Mouse (Mus musculus): ENCODE measurements around the gene Gpatch1. TPM values are rescaled to one million over a fixed set of nuclear protein-coding genes. Genes with fewer than 3 reads are reported as not detected.

Gene Gpatch1
- polyA plus RNA-seq, 2 experiments = 3.7 to 5.4 TPM

GRCm38 (mm10) chr7:35349022-35349421 is 30.8 kb upstream of the Gpatch1 start:
- no peak for TF ChIP-seq EP300 (IDR thresholded peaks at IDR 0.05; ENCODE audit: low read depth)
- no peak for TF ChIP-seq CTCF (IDR thresholded peaks at IDR 0.05; ENCODE audit: low read depth)
- Histone ChIP-seq H3K27me3 (ENCODE audit: control insufficient read depth, insufficient read depth, low read length) (no peaks in the 10 kb centered on the region), H3K4me1 (replicated peaks; ENCODE audit: control insufficient read depth in 2 of 2, insufficient read depth in 2 of 2, low read length in 1 of 2) (peaks cover 7 to 16% of the 10 kb centered on the region in 2 experiments), H3K27ac (no peak overlapping the region), H3K36me3 (replicated peaks; ENCODE audit: control insufficient read depth, insufficient read depth, low read depth) (no peaks in the 10 kb centered on the region), H3K4me2 (ENCODE audit: low read depth) (no peak overlapping the region), H3K4me3 (ENCODE audit: insufficient read depth in 1 of 2, low read depth in 2 of 2, low read length in 2 of 2) (no peak overlapping the region), H3K9ac (replicated peaks) (no peak overlapping the region), H3K9me3 (ENCODE audit: control insufficient read depth, low read length) (no peaks in the 10 kb centered on the region)
- WGBS (ENCODE audit: insufficient replicate concordance) = 49% methylated on average over 4 of the region's 4 CpGs
- ATAC-seq (ENCODE audit: insufficient read depth) (no peak), DNase-seq (ENCODE audit: low read depth in 3 of 3, low spot score in 3 of 3) (no peak)

DNA sequence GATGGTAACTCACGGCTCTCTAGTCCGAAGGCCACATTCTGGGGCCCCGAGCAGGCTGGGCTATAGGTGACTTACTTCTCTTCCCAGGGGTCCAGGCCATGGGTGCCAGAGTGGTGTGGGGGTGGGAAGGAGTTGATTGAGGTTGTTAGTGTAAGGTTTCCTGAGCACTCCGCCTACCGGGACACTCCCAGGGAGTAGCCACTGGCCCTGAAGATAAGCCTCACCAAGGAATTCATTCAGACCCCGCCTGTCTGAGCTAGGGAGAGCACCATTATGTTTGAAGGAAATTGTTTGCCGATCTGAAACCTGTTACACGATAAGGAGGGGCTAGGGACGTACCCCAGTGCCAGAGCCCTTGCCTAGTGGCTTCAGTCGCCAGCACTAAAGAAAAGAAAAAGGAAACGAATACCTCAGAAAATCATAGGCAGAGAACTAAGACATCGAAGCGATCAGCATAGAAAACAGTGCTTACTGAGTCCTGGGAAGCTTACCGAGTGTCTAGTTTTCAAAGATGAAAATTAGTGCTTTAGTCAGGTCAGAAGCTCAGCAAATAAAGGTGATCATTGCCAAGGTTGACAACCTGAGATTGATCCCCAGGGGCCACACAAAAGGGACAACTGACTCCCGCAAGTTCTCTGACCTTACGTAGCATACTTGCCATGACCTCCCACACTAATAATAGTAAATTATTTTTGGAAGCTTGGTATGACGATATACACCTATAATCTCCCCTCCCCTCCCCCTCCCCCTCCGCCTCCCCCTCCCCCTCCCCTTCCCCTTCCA is 29.9 kb upstream of the Gpatch1 start:
- peaks cover 7 to 16% of the 10 kb centered on the region in 2 experiments for H3K4me1 ChIP-seq (replicated peaks; ENCODE audit: control insufficient read depth in 2 of 2, insufficient read depth in 2 of 2, low read length in 1 of 2)
- no peaks in the 10 kb centered on the region for H3K9me3 ChIP-seq (ENCODE audit: control insufficient read depth, low read length)
- H3K4me3 ChIP-seq (ENCODE audit: insufficient read depth in 1 of 2, low read depth in 2 of 2, low read length in 2 of 2) = no peak overlapping the region
- WGBS (ENCODE audit: insufficient replicate concordance) = 39% methylated on average over 18 of the region's 18 CpGs
- no peak for ATAC-seq (ENCODE audit: insufficient read depth)
- peak overlapping the region; percentile 26; the same call in 1 of the 2 replicates for H3K4me2 ChIP-seq (ENCODE audit: low read depth)
- TF ChIP-seq EP300 (IDR thresholded peaks at IDR 0.05; ENCODE audit: low read depth) (no peak), CTCF (IDR thresholded peaks at IDR 0.05; ENCODE audit: low read depth) (no peak)
- no peak for DNase-seq (ENCODE audit: low read depth in 3 of 3, low spot score in 3 of 3)
- H3K27ac ChIP-seq = no peak overlapping the region
- H3K9ac ChIP-seq (replicated peaks) = no peak overlapping the region; the same call in 1 of the 2 replicates
- no peaks in the 10 kb centered on the region for H3K36me3 ChIP-seq (replicated peaks; ENCODE audit: control insufficient read depth, insufficient read depth, low read depth)
- no peaks in the 10 kb centered on the region for H3K27me3 ChIP-seq (ENCODE audit: control insufficient read depth, insufficient read depth, low read length)

DNA sequence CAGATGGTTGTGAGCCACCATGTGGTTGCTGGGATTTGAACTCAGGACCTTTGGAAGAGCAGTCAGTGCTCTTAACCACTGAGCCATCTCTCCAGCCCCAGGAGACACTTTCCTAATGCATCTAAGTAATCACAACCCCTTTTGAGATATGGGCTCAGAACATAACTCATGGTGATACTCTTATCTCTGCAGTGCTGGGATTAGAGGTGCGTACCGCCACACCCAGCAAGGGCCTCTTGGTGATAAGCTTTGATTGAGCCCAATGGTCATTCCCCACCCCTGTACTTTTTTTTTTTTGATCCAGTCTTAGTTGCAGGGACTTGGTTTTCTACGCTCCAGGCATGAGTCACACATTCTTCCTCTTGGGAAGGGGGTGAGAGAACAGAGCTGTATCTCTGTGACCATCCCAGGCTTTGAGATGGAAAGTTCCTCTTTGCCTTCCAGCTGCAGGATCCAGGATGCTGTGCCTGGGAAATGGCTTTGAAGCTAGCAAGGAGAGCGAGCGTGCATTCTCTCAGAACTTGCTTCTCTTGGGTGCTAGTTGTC is 26.6 kb upstream of the Gpatch1 start:
- TF ChIP-seq CTCF (IDR thresholded peaks at IDR 0.05; ENCODE audit: low read depth) (no peak), EP300 (IDR thresholded peaks at IDR 0.05; ENCODE audit: low read depth) (no peak)
- Histone ChIP-seq H3K4me1 (replicated peaks; ENCODE audit: control insufficient read depth in 2 of 2, insufficient read depth in 2 of 2, low read length in 1 of 2) (peaks cover 7 to 11% of the 10 kb centered on the region in 2 experiments), H3K27me3 (ENCODE audit: control insufficient read depth, insufficient read depth, low read length) (no peaks in the 10 kb centered on the region), H3K9me3 (ENCODE audit: control insufficient read depth, low read length) (no peaks in the 10 kb centered on the region), H3K36me3 (replicated peaks; ENCODE audit: control insufficient read depth, insufficient read depth, low read depth) (no peaks in the 10 kb centered on the region), H3K4me2 (ENCODE audit: low read depth) (no peak overlapping the region), H3K27ac (no peak overlapping the region), H3K4me3 (ENCODE audit: insufficient read depth in 1 of 2, low read depth in 2 of 2, low read length in 2 of 2) (no peak overlapping the region), H3K9ac (replicated peaks) (no peak overlapping the region)
- DNase-seq (ENCODE audit: low read depth in 3 of 3, low spot score in 3 of 3) (no peak), ATAC-seq (ENCODE audit: insufficient read depth) (no peak)
- 58% methylated on average over 5 of the region's 5 CpGs for WGBS (ENCODE audit: insufficient replicate concordance)

DNA sequence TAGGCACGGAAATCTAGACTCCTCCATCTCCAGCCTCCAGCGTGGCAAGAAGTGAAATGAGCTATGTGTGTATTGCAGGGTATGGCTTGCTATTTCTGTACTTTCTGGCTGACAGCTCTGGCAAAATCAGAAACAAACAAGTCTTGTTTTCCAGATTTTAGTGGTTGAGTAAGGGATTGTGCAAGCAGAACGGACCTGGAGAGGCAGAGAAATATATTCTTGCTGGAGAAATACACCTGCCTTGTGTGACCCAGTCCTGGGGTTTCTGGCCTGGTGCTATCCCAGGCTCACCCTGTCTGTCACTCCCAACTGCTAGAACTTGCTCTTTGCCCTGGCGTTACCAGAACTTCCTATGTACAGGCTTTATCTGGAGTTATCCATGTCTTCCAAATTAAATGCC is 24.3 kb upstream of the Gpatch1 start:
- H3K4me3 ChIP-seq (ENCODE audit: insufficient read depth in 1 of 2, low read depth in 2 of 2, low read length in 2 of 2) = no peak overlapping the region
- no peaks in the 10 kb centered on the region for H3K36me3 ChIP-seq (replicated peaks; ENCODE audit: control insufficient read depth, insufficient read depth, low read depth)
- ATAC-seq (ENCODE audit: insufficient read depth) (no peak), DNase-seq (ENCODE audit: low read depth in 3 of 3, low spot score in 3 of 3) (no peak)
- H3K4me2 ChIP-seq (ENCODE audit: low read depth) = no peak overlapping the region
- TF ChIP-seq CTCF (IDR thresholded peaks at IDR 0.05; ENCODE audit: low read depth) (no peak), EP300 (IDR thresholded peaks at IDR 0.05; ENCODE audit: low read depth) (no peak)
- 37% methylated on average over 4 of the region's 4 CpGs for WGBS (ENCODE audit: insufficient replicate concordance)
- H3K9ac ChIP-seq (replicated peaks) = no peak overlapping the region
- no peak overlapping the region for H3K27ac ChIP-seq
- H3K4me1 ChIP-seq (replicated peaks; ENCODE audit: control insufficient read depth in 2 of 2, insufficient read depth in 2 of 2, low read length in 1 of 2) = peaks cover 0 to under 1% of the 10 kb centered on the region in 2 experiments; a peak in 3 of 4 replicates
- no peaks in the 10 kb centered on the region for H3K27me3 ChIP-seq (ENCODE audit: control insufficient read depth, insufficient read depth, low read length)
- H3K9me3 ChIP-seq (ENCODE audit: control insufficient read depth, low read length) = no peaks in the 10 kb centered on the region

DNA sequence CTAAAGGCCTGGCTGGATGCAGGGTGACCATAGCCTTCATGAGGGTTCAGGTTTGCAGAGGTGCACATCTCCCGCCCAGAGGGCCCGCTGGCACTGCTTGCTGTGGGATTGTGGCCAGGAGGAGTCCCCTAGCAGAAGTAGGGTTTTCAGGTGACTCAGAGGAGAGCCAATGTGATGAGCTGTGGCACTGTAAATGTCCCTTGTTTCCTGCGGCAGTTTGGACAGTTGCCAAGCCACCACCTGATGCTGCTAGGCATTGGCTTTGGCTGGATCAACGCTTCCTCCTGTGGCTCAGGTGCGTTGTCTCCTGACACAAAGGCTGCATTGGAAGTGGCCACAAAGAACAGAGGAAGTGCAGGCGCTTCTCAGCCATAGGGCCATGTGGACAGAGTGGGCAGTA is 23.0 kb upstream of the Gpatch1 start:
- H3K27ac ChIP-seq = no peak overlapping the region
- no peaks in the 10 kb centered on the region for H3K9me3 ChIP-seq (ENCODE audit: control insufficient read depth, low read length)
- no peak for DNase-seq (ENCODE audit: low read depth in 3 of 3, low spot score in 3 of 3)
- no peak overlapping the region for H3K4me3 ChIP-seq (ENCODE audit: insufficient read depth in 1 of 2, low read depth in 2 of 2, low read length in 2 of 2)
- H3K4me2 ChIP-seq (ENCODE audit: low read depth) = no peak overlapping the region
- ATAC-seq (ENCODE audit: insufficient read depth) = no peak
- no peak for TF ChIP-seq CTCF (IDR thresholded peaks at IDR 0.05; ENCODE audit: low read depth)
- TF ChIP-seq EP300 (IDR thresholded peaks at IDR 0.05; ENCODE audit: low read depth) = no peak
- H3K36me3 ChIP-seq (replicated peaks; ENCODE audit: control insufficient read depth, insufficient read depth, low read depth) = no peaks in the 10 kb centered on the region
- H3K4me1 ChIP-seq (replicated peaks; ENCODE audit: control insufficient read depth in 2 of 2, insufficient read depth in 2 of 2, low read length in 1 of 2) = no peaks in the 10 kb centered on the region
- H3K27me3 ChIP-seq (ENCODE audit: control insufficient read depth, insufficient read depth, low read length) = peaks cover 7% of the 10 kb centered on the region
- no peak overlapping the region for H3K9ac ChIP-seq (replicated peaks)
- 62% methylated on average over 6 of the region's 6 CpGs for WGBS (ENCODE audit: insufficient replicate concordance)

All from liver, embryonic 14.5 days (tissue).